Mouse (Mus musculus) spleen, adult 2 months (tissue): ENCODE data around the gene Disp3.

Source experiments
- CTCF ChIP-seq: fragments of 200-500 bp; IDR thresholded peaks from 2 replicates; pipeline ENCODE4 v1.5.1; 2011; ENCODE audit warnings: mild to moderate bottlenecking, inconsistent platforms; ENCODE audit not compliant: insufficient read depth, insufficient read length, insufficient replicate concordance; ENCODE audit errors: extremely low read depth
- POLR2A ChIP-seq: fragments of 200-500 bp; IDR thresholded peaks from 2 replicates; pipeline ENCODE4 v1.6.1; 2011; ENCODE audit warnings: low read depth, low read length, inconsistent platforms

GRCm38 (mm10) chr4:148284219-148284618, 3.5 kb downstream of the Disp3 start:
- TF ChIP-seq CTCF (no peak), POLR2A (no peak)
